Mouse (Mus musculus): ENCODE data around the gene Cpb1. TPM values are rescaled to one million over a fixed set of nuclear protein-coding genes. Genes with fewer than 3 reads are reported as not detected.

Gene Cpb1
- total RNA-seq, 2 experiments from 2014 or later: 0.09 to 0.10 TPM

Small RNA genes lying within 50 kb of the gene (microRNA-seq; reads per million reads assigned to microRNA genes)
- 0.50 to 0.96 reads per million in 2 experiments for gene Mir7007

Other genes starting within 250 kb of the Cpb1 start
- 1 to 10 TPM; 3.5 to 3.6 TPM for gene Hps3, start 240.4 kb downstream of the Cpb1 start, total RNA-seq (2021)
- gene Hltf, start 217.9 kb downstream of the Cpb1 start, total RNA-seq (2021): 1 to 10 TPM; 3.6 to 4.1 TPM
- gene Gyg, start 120.4 kb downstream of the Cpb1 start, total RNA-seq (2021): 100 to 1,000 TPM; 201 to 205 TPM
- gene Cpa3, start 33.6 kb downstream of the Cpb1 start, total RNA-seq (2021): 1 to 10 TPM; 5.1 to 7.9 TPM
- gene Agtr1b, start 91.4 kb upstream of the Cpb1 start, total RNA-seq (2021): under 1 TPM in 1 of 2 experiments, not detected in 1; 0.16 TPM

Measured in gastrocnemius, postnatal 14 days (tissue).